Mouse (Mus musculus) spleen, adult 2 months (tissue): ENCODE measurements around the gene Slc39a11.
"Not testable (repeated sequence)": the region's sequence is repeated elsewhere in the genome, so short reads cannot be mapped to it uniquely, and the experiment has no call there.

ENCODE experiments used
- CTCF ChIP-seq: fragments of 200-500 bp; IDR thresholded peaks from 2 replicates; pipeline ENCODE4 v1.5.1; 2011; ENCODE audit warnings: mild to moderate bottlenecking, inconsistent platforms; ENCODE audit not compliant: insufficient read depth, insufficient read length, insufficient replicate concordance; ENCODE audit errors: extremely low read depth
- POLR2A ChIP-seq: fragments of 200-500 bp; IDR thresholded peaks from 2 replicates; pipeline ENCODE4 v1.6.1; 2011; ENCODE audit warnings: low read depth, low read length, inconsistent platforms

- not testable (repeated sequence) for TF ChIP-seq CTCF, POLR2A
Measured at GRCm38 (mm10) chr11:113660213-113660612, 10.3 kb upstream of the Slc39a11 start.
